Mouse (Mus musculus) gastrocnemius, adult 18-20 months (tissue): ENCODE data around the gene Faim. TPM values are rescaled to one million over a fixed set of nuclear protein-coding genes. Genes with fewer than 3 reads are reported as not detected.

Experiments
- DNase-seq: peaks from one replicate; pipeline ENCODE4 v3.0.0; 2021; ENCODE audit warnings: low spot score
- long read RNA-seq, 2 experiments: library from polyadenylated mRNA; stranded (forward); transcript quantifications; one replicate each; pipeline ENCODE4 v2.0.0; 2021
- total RNA-seq, 2 experiments: library from RNA; stranded (reverse); gene quantifications; 2 replicates each; pipeline ENCODE4 v1.2.3; 2021

The Faim gene
- total RNA-seq: 1 to 10 TPM; 1.3 to 2.0 TPM
- long read RNA-seq, experiment 1, partial matches to known transcripts: 1 of 1 reads
- long read RNA-seq, experiment 1, other reads (novel, unspliced or antisense): 0 of 1 reads
- long read RNA-seq, experiment 2, partial matches to known transcripts: 1 of 4 reads
- long read RNA-seq, experiment 2, other reads (novel, unspliced or antisense): 1 of 4 reads

- peak; percentile 100 for DNase-seq
Measured at GRCm38 (mm10) chr9:98985800-98986475, at the start of gene Faim. Gene Faim, plus strand, starts transcription at chr9:98986373.

DNA sequence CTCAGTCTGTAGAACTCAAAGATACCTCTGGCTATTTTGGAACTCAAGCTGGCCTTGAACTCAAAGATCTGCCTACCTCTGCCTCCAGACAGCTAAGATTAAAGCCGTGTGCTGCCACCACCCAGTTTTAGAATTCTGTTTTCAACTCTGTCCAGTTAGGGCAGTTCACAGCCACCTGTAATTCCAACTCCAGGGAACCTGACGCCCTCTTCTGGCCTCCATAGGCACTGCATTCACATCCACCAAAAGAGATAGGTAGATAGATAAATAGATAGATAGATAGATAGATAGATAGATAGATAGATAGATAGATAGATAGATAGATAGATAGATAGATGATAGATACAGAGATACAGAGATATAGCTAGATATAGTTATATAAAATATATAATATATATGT is 46.9 kb upstream of the Faim start:
- DNase-seq: no peak

- DNase-seq: no peak
Measured at GRCm38 (mm10) chr9:98952171-98953050, 33.8 kb upstream of the Faim start.

DNA sequence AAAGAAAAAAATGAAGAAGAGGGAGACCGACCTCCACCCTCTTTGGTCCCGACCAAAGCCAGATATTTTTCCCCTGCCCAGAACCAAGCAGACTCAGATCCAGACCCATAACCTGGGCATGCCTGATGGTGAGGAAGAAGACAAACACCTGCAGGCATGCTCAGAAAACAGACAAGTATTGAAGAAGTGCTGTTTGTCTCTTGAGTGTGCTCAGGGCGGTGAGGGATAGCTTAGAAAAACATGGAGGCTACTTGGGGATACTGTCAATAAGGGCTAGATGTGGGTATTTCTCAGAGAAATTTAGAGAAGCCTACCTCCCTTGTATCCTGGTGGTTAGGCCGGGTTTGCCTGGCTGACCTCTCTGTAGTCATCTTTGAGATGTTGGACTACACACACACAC is 32.9 kb upstream of the Faim start:
- DNase-seq: no peak

- no peak for DNase-seq
Measured at GRCm38 (mm10) chr9:98953830-98954229, 32.3 kb upstream of the Faim start.

GRCm38 (mm10) chr9:98954391-98955102 is 31.6 kb upstream of the Faim start:
- DNase-seq: no peak

DNA sequence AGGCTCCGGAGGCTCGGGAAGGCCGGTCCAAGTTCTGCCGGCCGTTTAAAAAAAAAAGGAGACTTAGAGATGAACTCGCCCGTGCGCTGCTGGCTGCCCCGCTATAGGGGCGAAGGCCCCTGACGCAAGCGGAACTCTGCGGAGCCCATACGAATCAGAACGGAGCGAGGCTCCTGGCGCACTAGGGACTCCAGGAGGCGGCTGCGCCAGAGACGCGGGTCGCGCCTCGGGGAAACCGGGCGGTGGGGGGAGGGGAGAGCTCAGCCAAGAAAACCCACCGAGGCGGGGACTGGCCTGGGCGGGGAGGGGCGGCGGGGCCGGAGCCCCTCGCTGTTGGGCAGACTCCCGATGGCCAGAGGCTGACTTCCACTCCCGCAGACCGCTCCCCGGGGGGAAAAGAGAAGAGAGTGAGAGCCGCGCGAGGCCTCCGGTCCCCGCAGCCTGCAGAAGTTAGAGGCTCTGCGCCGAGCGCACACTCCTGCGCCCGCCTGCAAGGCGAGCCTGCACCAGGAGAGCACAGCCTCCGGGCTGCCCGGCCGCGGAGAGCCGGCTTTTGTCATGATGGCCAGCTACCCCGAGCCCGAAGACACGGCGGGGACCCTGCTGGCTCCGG is 31.0 kb upstream of the Faim start, which contains the start of gene Foxl2:
TSS of gene Foxl2 (plus strand) at position 186 of the 613 bp plus-strand sequence.
- no peak for DNase-seq

GRCm38 (mm10) chr9:98955716-98956224 is 30.4 kb upstream of the Faim start:
- DNase-seq: no peak

GRCm38 (mm10) chr9:98956591-98957381 is 29.4 kb upstream of the Faim start:
- no peak for DNase-seq

- no peak for DNase-seq
Measured at GRCm38 (mm10) chr9:98957751-98958351, 28.3 kb upstream of the Faim start.

GRCm38 (mm10) chr9:98958628-98959027 is 27.5 kb upstream of the Faim start:
- no peak for DNase-seq

DNA sequence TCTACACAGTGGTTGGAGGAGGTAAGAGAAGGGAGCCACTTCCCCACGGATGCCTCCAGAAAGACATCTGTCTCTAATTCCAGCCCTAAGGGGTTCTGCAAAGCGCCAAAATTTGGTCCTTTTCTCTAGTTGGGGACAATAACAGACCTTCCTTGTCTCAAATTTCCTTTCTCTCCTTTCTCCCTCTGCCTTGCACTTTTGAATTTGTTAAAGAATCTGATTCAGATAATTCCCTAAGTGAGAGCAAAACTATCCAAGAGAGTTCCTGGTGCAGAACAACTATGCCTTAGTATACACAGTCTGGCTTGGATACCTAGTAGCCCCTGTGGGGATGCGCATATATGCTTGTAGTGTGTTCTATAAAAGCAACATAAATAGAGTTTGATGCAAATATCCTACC is 26.3 kb upstream of the Faim start:
- DNase-seq: no peak

DNA sequence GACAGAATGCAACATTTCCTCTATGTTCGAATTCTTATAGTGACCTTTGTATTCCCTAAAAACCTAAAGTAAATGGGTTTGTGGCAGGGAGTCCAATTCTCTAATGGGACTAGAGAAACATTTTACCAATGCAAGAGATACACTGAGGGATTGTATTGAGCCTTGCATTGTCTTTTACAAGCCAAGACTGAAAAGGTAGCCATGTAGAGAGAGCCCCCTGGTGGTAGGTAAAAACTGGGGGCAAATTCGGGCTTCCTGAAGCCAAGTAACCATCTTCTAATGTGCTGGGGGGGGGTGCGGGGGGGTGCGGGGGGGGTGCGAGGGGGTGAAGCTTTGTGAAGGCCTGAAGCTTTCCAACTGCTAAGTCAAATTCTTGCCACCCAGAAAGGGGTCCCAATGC is 25.8 kb upstream of the Faim start:
- DNase-seq: no peak

- no peak for DNase-seq
Measured at GRCm38 (mm10) chr9:98961591-98962477, 24.3 kb upstream of the Faim start.

- DNase-seq: no peak
Measured at GRCm38 (mm10) chr9:98962478-98963142, 23.6 kb upstream of the Faim start.

DNA sequence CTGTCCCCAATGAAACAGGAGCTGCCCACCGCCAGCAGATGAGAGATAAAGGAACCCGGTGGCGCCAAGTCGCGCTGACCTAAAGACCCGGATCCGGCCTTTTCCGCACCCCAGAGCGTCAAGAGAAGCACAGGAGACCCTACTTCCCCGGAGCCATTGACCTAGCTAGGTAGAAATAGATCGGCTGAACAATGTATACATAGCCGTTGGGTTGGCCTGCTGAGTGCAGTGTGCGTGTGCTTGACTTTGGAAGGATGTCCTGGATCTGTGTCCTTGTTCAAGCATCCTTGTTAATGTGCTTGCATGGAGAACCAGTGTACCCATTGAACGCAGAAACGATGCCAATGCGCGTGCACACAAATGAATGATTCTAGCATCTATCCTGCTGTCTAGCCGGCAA is 22.5 kb upstream of the Faim start:
- no peak for DNase-seq

DNA sequence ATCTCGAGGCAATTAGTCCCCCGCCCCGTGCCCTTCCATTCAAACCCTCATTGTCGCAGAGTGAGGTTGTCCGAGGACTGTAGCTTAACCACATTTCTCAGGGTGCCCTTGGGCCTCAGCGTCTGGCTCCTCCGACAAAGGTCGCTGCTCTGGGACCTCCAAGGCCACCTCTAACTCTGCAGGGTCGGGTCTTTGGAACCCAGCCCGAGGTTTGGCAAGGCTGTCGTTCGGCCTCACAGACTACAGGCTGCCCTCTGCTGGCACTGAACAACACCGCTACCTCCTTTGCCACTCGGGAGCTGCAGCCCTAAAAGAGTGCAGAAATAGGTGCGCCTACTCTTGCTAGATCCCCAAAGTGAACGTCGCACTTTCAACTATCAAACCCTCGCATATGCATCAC is 21.1 kb upstream of the Faim start:
- no peak for DNase-seq

GRCm38 (mm10) chr9:98973101-98973521 is 13.1 kb upstream of the Faim start:
- no peak for DNase-seq
